Mouse (Mus musculus): ENCODE measurements around the gene Saa3. TPM values are rescaled to one million over a fixed set of nuclear protein-coding genes. Genes with fewer than 3 reads are reported as not detected.
"Not testable (repeated sequence)": the region's sequence is repeated elsewhere in the genome, so short reads cannot be mapped to it uniquely, and the experiment has no call there.

Saa3 gene
- total RNA-seq, 1 experiment, result 0.54 TPM

GRCm38 (mm10) chr7:46751490-46751889, 36.0 kb upstream of the Saa3 start, which contains the start of gene Saa2:
Gene Saa2 (plus strand): TSS chr7:46751790.
- Histone ChIP-seq H3K27ac (ENCODE audit: insufficient read depth, low read depth, low read length, poor library complexity, severe bottlenecking) (no peak within 1 kb of the TSS), H3K4me3 (ENCODE audit: insufficient read depth in 1 of 2, low read depth in 1 of 2, low read length in 2 of 2, poor library complexity in 1 of 2, severe bottlenecking in 1 of 2) (no peak within 1 kb of the TSS), H3K9me3 (ENCODE audit: control insufficient read depth, insufficient read depth, low read depth, low read length) (no peaks in the 10 kb centered on the region), H3K9ac (ENCODE audit: insufficient read depth, low read depth, low read length, poor library complexity, severe bottlenecking) (no peak within 1 kb of the TSS), H3K4me1 (ENCODE audit: control insufficient read depth in 2 of 2, insufficient read depth in 2 of 2, low read length in 2 of 2, poor library complexity in 1 of 2) (peaks cover 2 to 5% of the 10 kb centered on the region in 2 experiments; a peak in 2 of 4 replicates), H3K36me3 (ENCODE audit: control insufficient read depth, insufficient read depth, low read length, poor library complexity, severe bottlenecking) (no peaks in the 10 kb centered on the region)
- in situ Hi-C loops (cut with MboI; ENCODE audit: low sequenced_read_pairs in 2 of 2, unreplicated experiment in 2 of 2), result no loop called here
- TF ChIP-seq ZC3H11A (IDR thresholded peaks at IDR 0.05; ENCODE audit: borderline replicate concordance, low read depth, low read length) (no peak), HCFC1 (IDR thresholded peaks at IDR 0.05; ENCODE audit: borderline replicate concordance, insufficient read depth, low read length) (no peak), MAFK (IDR thresholded peaks at IDR 0.05; ENCODE audit: insufficient read depth, low read depth, low read length) (no peak), CHD2 (IDR thresholded peaks at IDR 0.05; ENCODE audit: low read depth, low read length) (no peak), ZNF384 (IDR thresholded peaks at IDR 0.05; ENCODE audit: low read depth, low read length) (no peak)
- no peak for DNase-seq (ENCODE audit: low read depth, low spot score)

- Histone ChIP-seq H3K9me3 (ENCODE audit: control insufficient read depth, insufficient read depth, low read depth, low read length) (no peaks in the 10 kb centered on the region), H3K27ac (ENCODE audit: insufficient read depth, low read depth, low read length, poor library complexity, severe bottlenecking) (no peak overlapping the region), H3K9ac (ENCODE audit: insufficient read depth, low read depth, low read length, poor library complexity, severe bottlenecking) (peak overlapping the region; percentile 38; the same call in 1 of the 2 replicates), H3K4me1 (ENCODE audit: control insufficient read depth in 2 of 2, insufficient read depth in 2 of 2, low read length in 2 of 2, poor library complexity in 1 of 2) (peaks cover 2 to 5% of the 10 kb centered on the region in 2 experiments; a peak in 2 of 4 replicates), H3K4me3 (ENCODE audit: insufficient read depth in 1 of 2, low read depth in 1 of 2, low read length in 2 of 2, poor library complexity in 1 of 2, severe bottlenecking in 1 of 2) (0 out of 4 replicates have a peak overlapping the region, but pooled peaks of 1 of the 2 experiments have one; percentile 9), H3K36me3 (ENCODE audit: control insufficient read depth, insufficient read depth, low read length, poor library complexity, severe bottlenecking) (no peaks in the 10 kb centered on the region)
- in situ Hi-C loops (cut with MboI; ENCODE audit: low sequenced_read_pairs in 2 of 2, unreplicated experiment in 2 of 2), result no loop called here
- no peak for DNase-seq (ENCODE audit: low read depth, low spot score)
- TF ChIP-seq HCFC1 (IDR thresholded peaks at IDR 0.05; ENCODE audit: borderline replicate concordance, insufficient read depth, low read length) (no peak), MAFK (IDR thresholded peaks at IDR 0.05; ENCODE audit: insufficient read depth, low read depth, low read length) (no peak), ZNF384 (IDR thresholded peaks at IDR 0.05; ENCODE audit: low read depth, low read length) (peak; percentile 91), CHD2 (IDR thresholded peaks at IDR 0.05; ENCODE audit: low read depth, low read length) (no peak), ZC3H11A (IDR thresholded peaks at IDR 0.05; ENCODE audit: borderline replicate concordance, low read depth, low read length) (no peak)
Measured at GRCm38 (mm10) chr7:46748459-46748858, 33.0 kb upstream of the Saa3 start.

DNA sequence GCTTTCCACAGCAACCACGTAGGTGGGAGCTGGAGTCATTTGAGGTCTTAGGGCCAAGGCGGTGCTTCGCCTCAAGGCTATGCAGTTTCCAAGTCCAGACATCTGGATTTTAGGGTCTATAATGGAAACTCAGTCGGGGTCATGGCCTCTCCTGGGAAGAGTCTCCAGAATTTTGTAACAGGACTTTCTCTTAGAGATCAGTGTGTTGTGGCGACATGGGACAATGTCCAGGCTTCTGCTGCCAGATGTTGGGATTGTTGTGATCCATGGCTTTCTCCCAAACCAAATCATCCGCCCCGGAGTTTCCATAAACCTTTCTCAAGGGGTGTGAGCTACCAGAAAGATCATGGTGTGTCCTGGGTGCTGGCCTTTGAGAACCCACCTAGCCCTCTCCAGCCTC, 30.9 kb upstream of the Saa3 start:
- Histone ChIP-seq H3K4me3 (ENCODE audit: insufficient read depth in 1 of 2, low read depth in 1 of 2, low read length in 2 of 2, poor library complexity in 1 of 2, severe bottlenecking in 1 of 2) (no peak overlapping the region), H3K4me1 (ENCODE audit: control insufficient read depth in 2 of 2, insufficient read depth in 2 of 2, low read length in 2 of 2, poor library complexity in 1 of 2) (peaks cover 2 to 5% of the 10 kb centered on the region in 2 experiments; a peak in 2 of 4 replicates), H3K36me3 (ENCODE audit: control insufficient read depth, insufficient read depth, low read length, poor library complexity, severe bottlenecking) (no peaks in the 10 kb centered on the region), H3K9me3 (ENCODE audit: control insufficient read depth, insufficient read depth, low read depth, low read length) (no peaks in the 10 kb centered on the region), H3K9ac (ENCODE audit: insufficient read depth, low read depth, low read length, poor library complexity, severe bottlenecking) (no peak overlapping the region), H3K27ac (ENCODE audit: insufficient read depth, low read depth, low read length, poor library complexity, severe bottlenecking) (no peak overlapping the region)
- TF ChIP-seq MAFK (IDR thresholded peaks at IDR 0.05; ENCODE audit: insufficient read depth, low read depth, low read length), result no peak
- no peak for TF ChIP-seq CHD2 (IDR thresholded peaks at IDR 0.05; ENCODE audit: low read depth, low read length)
- TF ChIP-seq ZNF384 (IDR thresholded peaks at IDR 0.05; ENCODE audit: low read depth, low read length), result no peak
- TF ChIP-seq ZC3H11A (IDR thresholded peaks at IDR 0.05; ENCODE audit: borderline replicate concordance, low read depth, low read length), result no peak
- TF ChIP-seq HCFC1 (IDR thresholded peaks at IDR 0.05; ENCODE audit: borderline replicate concordance, insufficient read depth, low read length), result no peak
- no peak for DNase-seq (ENCODE audit: low read depth, low spot score)
- in situ Hi-C loops (cut with MboI; ENCODE audit: low sequenced_read_pairs in 2 of 2, unreplicated experiment in 2 of 2), result no loop called here

DNA sequence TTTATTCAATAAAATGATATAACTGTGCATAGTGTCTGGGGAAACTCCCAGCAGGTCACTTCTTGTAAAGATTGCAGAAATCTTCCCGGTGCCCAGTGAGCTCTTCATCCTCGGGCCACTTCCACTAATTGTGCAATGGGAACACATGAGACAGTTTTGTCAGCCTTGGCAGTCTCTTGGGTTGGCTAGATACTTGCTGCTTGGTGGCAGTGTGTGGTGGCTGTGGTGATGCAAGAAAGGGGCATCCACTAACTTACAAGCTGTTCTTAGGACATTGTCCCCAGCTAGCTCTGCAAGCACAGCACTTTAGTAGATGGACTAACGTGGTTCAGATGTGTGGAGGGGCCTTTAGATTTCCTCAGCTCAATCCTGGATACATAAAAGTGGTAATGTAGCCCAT, 30.3 kb upstream of the Saa3 start:
- TF ChIP-seq MAFK (IDR thresholded peaks at IDR 0.05; ENCODE audit: insufficient read depth, low read depth, low read length) (no peak), CHD2 (IDR thresholded peaks at IDR 0.05; ENCODE audit: low read depth, low read length) (no peak), ZC3H11A (IDR thresholded peaks at IDR 0.05; ENCODE audit: borderline replicate concordance, low read depth, low read length) (no peak)
- DNase-seq (ENCODE audit: low read depth, low spot score), result no peak
- Histone ChIP-seq H3K27ac (ENCODE audit: insufficient read depth, low read depth, low read length, poor library complexity, severe bottlenecking) (no peak overlapping the region), H3K36me3 (ENCODE audit: control insufficient read depth, insufficient read depth, low read length, poor library complexity, severe bottlenecking) (no peaks in the 10 kb centered on the region), H3K9me3 (ENCODE audit: control insufficient read depth, insufficient read depth, low read depth, low read length) (no peaks in the 10 kb centered on the region), H3K4me1 (ENCODE audit: control insufficient read depth in 2 of 2, insufficient read depth in 2 of 2, low read length in 2 of 2, poor library complexity in 1 of 2) (peaks cover 2 to 5% of the 10 kb centered on the region in 2 experiments; a peak in 2 of 4 replicates), H3K9ac (ENCODE audit: insufficient read depth, low read depth, low read length, poor library complexity, severe bottlenecking) (no peak overlapping the region), H3K4me3 (ENCODE audit: insufficient read depth in 1 of 2, low read depth in 1 of 2, low read length in 2 of 2, poor library complexity in 1 of 2, severe bottlenecking in 1 of 2) (no peak overlapping the region)
- in situ Hi-C loops (cut with MboI; ENCODE audit: low sequenced_read_pairs in 2 of 2, unreplicated experiment in 2 of 2), result no loop called here

- H3K9ac ChIP-seq (ENCODE audit: insufficient read depth, low read depth, low read length, poor library complexity, severe bottlenecking); H3K27ac ChIP-seq (ENCODE audit: insufficient read depth, low read depth, low read length, poor library complexity, severe bottlenecking); H3K36me3 ChIP-seq (ENCODE audit: control insufficient read depth, insufficient read depth, low read length, poor library complexity, severe bottlenecking); H3K4me1 ChIP-seq (ENCODE audit: control insufficient read depth in 2 of 2, insufficient read depth in 2 of 2, low read length in 2 of 2, poor library complexity in 1 of 2); H3K4me3 ChIP-seq (ENCODE audit: insufficient read depth in 1 of 2, low read depth in 1 of 2, low read length in 2 of 2, poor library complexity in 1 of 2, severe bottlenecking in 1 of 2); H3K9me3 ChIP-seq (ENCODE audit: control insufficient read depth, insufficient read depth, low read depth, low read length); DNase-seq (ENCODE audit: low read depth, low spot score); in situ Hi-C loops (cut with MboI; ENCODE audit: low sequenced_read_pairs in 2 of 2, unreplicated experiment in 2 of 2): not testable (repeated sequence)
Measured at GRCm38 (mm10) chr7:46742880-46743279, 27.4 kb upstream of the Saa3 start, which contains the start of gene Saa1. Gene Saa1 (minus strand): TSS chr7:46742980.

- H3K9me3 ChIP-seq (ENCODE audit: control insufficient read depth, insufficient read depth, low read depth, low read length); H3K4me1 ChIP-seq (ENCODE audit: control insufficient read depth in 2 of 2, insufficient read depth in 2 of 2, low read length in 2 of 2, poor library complexity in 1 of 2); DNase-seq (ENCODE audit: low read depth, low spot score); H3K36me3 ChIP-seq (ENCODE audit: control insufficient read depth, insufficient read depth, low read length, poor library complexity, severe bottlenecking); in situ Hi-C loops (cut with MboI; ENCODE audit: low sequenced_read_pairs in 2 of 2, unreplicated experiment in 2 of 2); H3K4me3 ChIP-seq (ENCODE audit: insufficient read depth in 1 of 2, low read depth in 1 of 2, low read length in 2 of 2, poor library complexity in 1 of 2, severe bottlenecking in 1 of 2); H3K27ac ChIP-seq (ENCODE audit: insufficient read depth, low read depth, low read length, poor library complexity, severe bottlenecking); H3K9ac ChIP-seq (ENCODE audit: insufficient read depth, low read depth, low read length, poor library complexity, severe bottlenecking): not testable (repeated sequence)
Measured at GRCm38 (mm10) chr7:46740041-46740440, 24.5 kb upstream of the Saa3 start.

Data from ES-E14 (cell line).